Mouse (Mus musculus) small intestine, adult 10 weeks (tissue): ENCODE results near the gene Mettl21e. TPM values are rescaled to one million over a fixed set of nuclear protein-coding genes. Genes with fewer than 3 reads are reported as not detected.

Source experiments
- polyA plus RNA-seq: library from polyadenylated mRNA; stranded (reverse); fragments of 350-450 nt; fragmentation: Illumina TruSeq; extraction: RNeasy Lipid Tissue Mini Kit (QIAGEN cat#74804); gene quantifications from one replicate; pipeline ENCODE4 v1.2.3, GENCODE M21; 2014; ENCODE audit warnings: low replicate concordance

The Mettl21e gene
- polyA plus RNA-seq: not detected

DNA sequence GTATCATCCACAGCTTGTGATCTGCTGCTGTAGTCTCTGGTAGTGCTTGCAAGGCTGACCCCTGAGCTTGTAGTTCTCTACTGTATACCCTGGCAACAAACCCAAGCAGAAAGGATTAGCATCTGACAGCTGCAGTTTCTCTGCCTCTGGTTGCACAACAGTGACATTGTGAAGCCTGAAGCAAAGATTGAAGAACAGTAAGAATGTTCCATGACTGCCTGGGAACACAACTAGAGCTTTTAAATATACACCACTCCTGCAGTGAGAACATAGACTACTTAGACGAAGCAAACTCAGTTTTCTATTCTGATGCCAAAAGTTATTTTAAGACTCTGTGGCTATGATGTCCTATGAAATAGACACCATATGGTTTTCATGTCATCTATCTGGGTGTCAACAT is at the start of gene Mettl21e:
TSS of gene Mettl21e (minus strand) at position 86 of the 400 bp plus-strand sequence.

Other genes with a start within 250 kb of the Mettl21e start
- not detected for gene Mettl21c, start 198.9 kb downstream of the Mettl21e start, polyA plus RNA-seq
- 0.63 TPM for gene Gm8251, start 157.0 kb downstream of the Mettl21e start, polyA plus RNA-seq
- 74.0 TPM for gene Tex30, start 116.5 kb downstream of the Mettl21e start, polyA plus RNA-seq
- 16.3 TPM for gene Kdelc1, start 100.2 kb downstream of the Mettl21e start, polyA plus RNA-seq
- gene Bivm, start 100.0 kb downstream of the Mettl21e start, polyA plus RNA-seq: 38.0 TPM
- gene Ercc5, start 71.2 kb downstream of the Mettl21e start, polyA plus RNA-seq: 19.7 TPM